Mouse (Mus musculus) right cerebral cortex, adult 2 months (tissue): ENCODE data around the gene Agbl4.

Experiments used
- DNase-seq, 2 experiments: peaks; one replicate each; pipeline ENCODE4 v3.0.0; 2021 to 2022; ENCODE audit warnings: low spot score in 2 of 2

Gene Agbl4

DNA sequence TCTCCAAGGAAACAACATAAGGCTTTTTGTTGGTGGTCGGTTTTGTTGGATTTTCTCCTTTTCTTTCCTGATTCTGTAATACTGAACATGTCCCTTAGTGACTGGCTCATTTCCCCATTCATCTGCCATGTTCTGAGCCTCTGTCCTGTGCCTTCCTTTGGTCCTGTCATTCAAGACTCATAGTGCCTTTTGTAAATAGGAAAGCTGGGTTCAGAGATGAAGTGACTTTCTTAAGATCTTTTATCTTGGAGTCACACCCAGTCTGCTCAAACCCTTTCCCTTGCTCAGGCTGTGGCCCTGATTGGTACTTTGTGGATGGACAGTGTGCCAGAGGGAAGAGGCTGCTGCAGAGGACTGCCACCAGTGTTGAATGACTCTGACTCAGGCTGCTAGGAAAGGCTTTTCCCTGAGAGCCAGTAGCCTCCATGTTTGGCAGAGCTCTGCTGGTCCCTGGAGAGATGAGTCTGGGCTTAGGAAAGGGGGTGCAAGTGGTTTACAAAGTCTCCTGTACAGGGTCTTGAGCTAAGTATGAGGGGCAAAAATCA, 1047.2 kb downstream of the Agbl4 start:
- no peak for DNase-seq

GRCm38 (mm10) chr4:111447918-111448317, 1050.5 kb downstream of the Agbl4 start:
- no peak for DNase-seq

DNA sequence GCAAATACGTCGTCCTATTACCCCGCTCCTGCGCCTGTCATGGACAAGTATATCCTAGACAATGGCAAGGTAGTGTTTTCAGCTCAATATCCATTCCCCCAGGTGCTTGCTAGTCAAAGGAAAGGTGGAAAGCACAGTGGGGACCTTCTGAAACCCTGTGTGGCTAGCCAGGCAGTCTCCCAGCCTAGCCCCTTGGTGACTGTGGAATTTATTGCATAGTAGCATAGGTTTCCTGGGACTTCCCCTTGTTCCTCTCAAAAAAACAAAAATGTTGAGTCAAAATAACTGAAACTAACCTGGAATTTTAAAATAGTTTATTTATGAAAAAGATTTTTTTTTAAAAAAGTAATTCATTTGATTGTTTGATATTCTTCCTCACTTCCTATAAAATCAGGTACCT, 1051.1 kb downstream of the Agbl4 start:
- no peak for DNase-seq

DNA sequence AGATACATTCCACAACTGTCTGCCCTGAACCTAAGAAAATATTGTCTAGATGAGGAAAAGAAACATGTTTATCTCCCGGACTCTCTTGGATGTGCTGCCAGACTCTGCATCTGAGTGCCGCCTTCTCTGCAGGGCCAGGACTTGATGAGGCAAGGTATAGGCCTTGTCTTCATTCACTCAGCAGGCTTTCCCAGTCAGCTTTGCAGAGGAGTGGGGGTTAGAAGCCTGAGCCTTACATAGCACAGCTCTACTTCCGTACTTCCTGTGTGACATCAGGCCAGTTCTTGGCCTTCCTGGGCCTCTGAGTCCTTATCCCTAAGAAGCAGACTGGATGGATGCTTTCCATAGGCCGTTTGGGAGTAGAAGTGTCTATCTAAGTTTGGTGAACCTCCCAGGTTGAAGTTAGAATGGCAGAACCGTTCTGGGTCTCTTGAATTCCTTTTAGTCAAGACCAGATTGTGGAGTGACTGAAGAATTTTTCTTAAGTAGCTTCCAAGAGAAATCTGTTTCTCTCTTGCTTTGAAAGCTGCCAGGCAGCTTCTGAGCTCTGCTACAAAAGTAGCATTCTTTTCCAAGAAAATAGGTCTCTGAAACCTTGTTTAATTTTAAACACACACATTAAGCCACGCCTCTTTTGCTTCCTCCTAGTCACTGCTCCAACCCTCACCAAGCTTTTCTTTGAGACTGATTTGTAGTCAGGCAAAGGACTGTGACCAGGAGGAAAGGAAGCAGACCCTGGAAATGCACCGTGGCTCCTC, 1052.2 kb downstream of the Agbl4 start:
- no peak for DNase-seq

GRCm38 (mm10) chr4:111451283-111451918, 1053.9 kb downstream of the Agbl4 start:
- no peak for DNase-seq

GRCm38 (mm10) chr4:111452192-111452591, 1054.7 kb downstream of the Agbl4 start:
- no peak for DNase-seq

GRCm38 (mm10) chr4:111453275-111453674, 1055.8 kb downstream of the Agbl4 start:
- DNase-seq = no peak

GRCm38 (mm10) chr4:111455621-111456020, 1058.2 kb downstream of the Agbl4 start:
- DNase-seq = no peak

DNA sequence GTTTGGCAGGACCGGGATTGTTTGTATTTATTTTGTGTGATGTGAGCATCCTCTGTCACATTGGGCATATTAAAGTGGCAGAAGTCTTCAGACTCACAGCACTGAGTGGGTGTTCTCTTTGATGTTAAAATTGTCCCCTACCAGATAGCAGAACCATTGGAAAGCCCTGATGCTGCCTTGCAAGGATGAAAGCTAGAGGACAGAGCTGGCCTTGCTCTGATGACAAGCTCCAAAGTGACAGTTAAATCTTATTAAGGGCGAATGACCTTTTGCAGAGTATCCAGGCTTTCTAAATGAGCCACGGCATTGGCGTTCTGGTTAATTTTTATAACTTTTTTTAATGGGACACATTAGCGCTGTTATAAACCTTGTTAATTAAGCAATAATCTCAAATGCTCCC, 1060.1 kb downstream of the Agbl4 start:
- DNase-seq = no peak

GRCm38 (mm10) chr4:111467293-111467773, 1069.9 kb downstream of the Agbl4 start:
- DNase-seq = no peak

DNA sequence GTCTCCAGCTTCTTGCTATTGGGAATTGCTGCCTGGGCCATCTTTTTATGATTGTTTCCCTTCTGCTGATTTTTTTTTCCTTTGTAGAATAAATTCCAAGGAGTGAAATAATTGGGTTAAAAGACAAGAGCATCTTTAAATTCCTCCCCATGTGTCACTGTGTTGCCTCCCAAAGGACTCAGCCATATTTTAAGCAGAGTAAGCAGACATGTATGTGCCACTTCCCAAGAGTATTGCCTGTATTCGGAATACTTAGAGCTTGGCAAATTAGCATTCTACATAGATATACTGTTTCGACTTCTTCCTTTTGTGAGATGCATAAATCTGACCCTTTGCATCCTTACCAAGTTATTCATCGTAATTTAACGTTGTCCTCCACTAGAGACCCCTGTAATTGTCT, 1070.3 kb downstream of the Agbl4 start:
- DNase-seq = no peak

DNA sequence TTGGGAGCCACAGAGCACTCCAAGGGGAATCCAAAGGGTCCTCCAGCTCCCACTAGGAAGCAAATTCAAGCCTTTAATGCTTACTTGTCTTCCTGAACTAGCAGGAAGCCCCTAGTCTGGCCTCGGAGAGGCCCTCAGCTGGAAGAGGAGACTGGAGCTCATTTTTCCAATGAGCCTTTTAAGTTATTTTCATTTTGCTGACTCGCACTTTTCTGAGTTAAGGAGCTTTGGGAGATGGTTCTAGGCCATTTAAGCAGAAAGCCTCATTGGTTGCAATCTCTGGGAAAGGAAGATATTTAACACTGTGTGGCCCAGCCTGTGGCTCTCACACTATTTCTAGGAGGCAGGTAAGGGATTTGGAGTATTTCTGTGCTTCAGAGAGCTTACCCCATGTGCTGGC, 1072.4 kb downstream of the Agbl4 start:
- no peak for DNase-seq

DNA sequence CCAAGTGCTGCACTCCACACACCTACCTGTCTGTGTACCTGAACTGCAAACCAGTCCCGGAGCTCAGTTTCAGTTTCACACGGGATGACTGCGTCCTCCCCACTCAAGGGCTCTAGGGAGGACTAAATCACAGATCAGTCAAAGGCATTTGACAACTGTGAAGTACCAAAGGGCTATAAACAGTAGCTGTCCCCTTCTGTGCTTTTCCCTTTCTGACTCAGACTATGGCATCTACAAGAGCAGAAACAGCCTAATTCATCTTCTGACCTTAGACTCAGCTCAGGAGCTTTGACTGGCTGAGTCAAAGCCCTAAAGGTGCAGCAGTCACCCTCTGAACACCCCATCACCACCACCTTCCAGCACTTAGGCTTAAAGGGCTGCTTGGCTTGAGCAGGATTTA, 1074.3 kb downstream of the Agbl4 start:
- no peak for DNase-seq

DNA sequence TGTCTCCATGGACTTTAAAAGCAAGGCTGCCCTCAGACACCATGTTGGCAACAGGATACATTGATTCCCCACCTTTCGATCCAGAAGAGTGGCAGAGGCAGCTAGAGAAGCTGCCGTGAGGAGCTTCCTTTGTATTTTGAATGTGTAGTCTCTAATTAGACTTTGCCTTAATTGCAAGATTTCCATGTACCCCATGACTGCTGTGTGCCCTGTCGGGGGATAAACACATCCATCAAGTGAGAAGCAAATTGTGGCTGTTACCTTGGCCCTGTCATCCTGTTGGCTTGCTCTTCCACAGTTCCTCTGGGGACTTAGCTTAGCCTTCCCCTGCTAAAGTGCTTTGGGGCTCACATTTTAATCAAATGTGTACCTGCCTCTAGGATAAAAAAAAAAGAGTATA, 1075.0 kb downstream of the Agbl4 start:
- DNase-seq = no peak

- no peak for DNase-seq
Measured at GRCm38 (mm10) chr4:111473014-111473413, 1075.6 kb downstream of the Agbl4 start.

DNA sequence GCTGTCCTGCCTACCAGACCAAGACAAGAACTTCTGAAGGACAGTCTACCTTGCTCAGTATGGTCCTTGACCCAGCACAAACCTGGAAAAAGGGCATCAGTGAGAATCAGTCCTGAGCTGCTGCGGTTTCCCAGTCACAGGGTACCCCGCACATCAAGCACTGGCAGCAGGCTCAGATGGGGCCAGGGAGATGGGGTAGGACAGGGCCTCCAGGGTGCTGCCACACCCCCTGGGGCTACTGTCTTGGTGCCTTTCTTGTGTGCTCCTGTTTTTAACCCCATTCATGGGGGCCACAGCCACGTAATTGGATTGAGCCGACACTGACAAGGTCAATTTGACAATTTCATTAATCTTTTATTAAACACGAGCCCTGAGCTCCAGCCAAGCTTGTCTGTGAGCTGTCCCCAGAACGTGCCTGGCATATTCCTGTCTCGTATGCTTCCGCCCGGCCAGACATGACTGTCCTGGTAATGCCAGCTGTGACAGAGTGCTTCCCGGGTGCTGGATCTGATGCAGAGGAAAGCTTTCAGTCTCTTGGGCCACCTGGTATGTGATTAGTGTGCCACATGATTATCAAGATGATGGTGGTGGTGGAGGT, 1078.0 kb downstream of the Agbl4 start:
- no peak for DNase-seq

GRCm38 (mm10) chr4:111477507-111477906, 1080.0 kb downstream of the Agbl4 start:
- DNase-seq = no peak

GRCm38 (mm10) chr4:111483499-111483898, 1086.0 kb downstream of the Agbl4 start:
- DNase-seq = no peak

DNA sequence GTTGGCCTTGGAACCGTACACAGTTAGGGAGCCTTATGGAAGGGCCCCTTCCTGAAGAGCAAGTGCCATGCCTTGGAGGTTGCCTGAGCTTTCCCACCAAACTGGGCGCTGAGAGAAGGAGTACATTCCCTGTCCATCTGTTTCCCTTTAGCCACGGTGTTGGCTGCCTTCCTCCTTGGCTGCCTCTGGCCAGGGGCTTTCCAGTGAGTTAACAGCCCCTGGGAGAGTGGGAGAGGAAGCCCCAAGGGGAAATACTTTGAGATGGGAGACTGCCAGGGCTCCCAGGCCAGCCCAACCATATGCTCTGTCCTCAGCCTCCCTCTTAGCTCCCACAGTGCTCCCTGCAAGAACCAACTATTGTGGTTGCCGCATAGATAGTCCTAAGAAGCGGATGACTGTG, 1087.7 kb downstream of the Agbl4 start:
- no peak for DNase-seq

- DNase-seq = no peak
Measured at GRCm38 (mm10) chr4:111486187-111486586, 1088.7 kb downstream of the Agbl4 start.

DNA sequence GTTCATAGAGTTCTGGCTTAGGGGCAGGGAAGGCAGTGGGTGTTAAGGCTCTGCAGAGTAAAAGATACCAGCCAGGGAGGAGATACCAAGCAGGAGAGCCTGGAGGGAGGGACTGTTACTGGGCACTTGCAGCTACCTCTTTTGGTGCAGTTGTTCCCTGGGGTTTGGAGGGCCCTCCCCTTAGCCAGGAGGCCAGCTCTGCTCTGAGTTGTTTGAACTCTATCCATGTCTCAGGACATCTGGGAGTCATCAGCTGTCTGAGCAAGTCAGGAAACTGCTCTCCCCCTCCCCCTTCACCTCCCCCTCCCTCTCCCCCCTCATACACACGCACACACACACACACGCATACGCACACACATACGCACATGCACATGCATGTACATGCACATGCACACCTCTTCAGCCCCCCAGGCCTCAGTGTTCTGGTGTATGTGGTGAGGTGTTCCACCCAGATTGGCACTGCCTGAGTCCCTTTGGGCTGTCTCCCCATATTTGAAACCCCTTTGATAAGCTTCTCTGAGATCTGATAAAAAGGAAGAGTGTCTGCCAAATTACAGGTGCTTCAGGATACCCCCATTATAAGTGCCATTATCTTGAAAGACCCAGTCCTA, 1089.9 kb downstream of the Agbl4 start:
- DNase-seq = no peak

DNA sequence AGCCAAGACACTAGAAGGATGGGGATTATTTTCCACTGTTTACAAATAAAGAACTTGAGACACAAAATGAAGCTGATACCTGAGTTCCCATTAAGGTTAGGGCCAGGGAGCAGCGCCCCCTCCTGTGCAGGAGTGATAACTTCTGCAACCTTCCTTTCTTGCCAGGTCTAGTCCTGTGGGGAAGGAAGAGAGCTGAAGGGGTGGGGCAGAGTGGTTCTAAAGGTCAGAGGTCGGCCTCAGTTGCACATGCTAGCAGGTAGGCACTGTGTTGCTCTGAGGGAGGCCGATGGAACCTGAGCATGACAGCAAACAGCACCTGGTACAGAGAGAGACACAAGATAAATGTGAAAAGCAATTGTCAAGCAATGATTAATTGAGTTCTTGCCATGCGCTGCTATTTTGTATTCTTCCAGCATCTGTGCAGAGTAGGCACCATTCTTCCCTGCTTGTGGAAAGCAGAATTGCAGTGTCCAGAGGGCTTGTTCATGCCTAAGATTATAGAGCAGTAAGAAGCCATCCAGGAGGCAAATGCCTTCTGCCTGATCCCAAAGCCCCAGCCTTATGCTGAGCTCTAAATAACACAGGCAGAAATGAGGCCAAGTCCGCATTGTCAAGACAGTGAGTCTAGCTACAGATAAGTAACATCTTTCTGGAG, 1096.4 kb downstream of the Agbl4 start:
- no peak for DNase-seq
